In the genomic region with DNA sequence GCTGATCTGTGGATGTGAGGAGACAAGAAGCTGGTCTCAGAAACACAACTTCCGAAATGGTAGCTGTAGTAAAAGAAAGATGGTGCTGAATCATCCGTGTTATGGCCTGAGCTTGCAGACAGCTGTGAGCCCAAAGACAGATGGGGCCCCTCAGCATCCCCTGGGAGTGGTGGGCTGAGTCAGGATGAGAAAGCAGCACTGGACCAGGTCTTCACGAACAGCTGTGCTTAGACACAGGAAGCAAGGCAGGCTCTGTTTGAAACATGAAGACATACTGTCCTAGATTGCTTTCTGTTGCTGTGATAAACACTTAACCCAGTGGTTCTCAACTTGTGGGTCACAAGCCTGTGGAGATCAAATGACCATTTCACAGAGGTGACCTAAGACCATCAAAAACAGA, we compare ENCODE assay signal across 9 mouse cellular contexts. TPM values are rescaled to one million over a fixed set of nuclear protein-coding genes. Genes with fewer than 3 reads are reported as not detected.
DNase-seq lines count a peak whose midpoint lies in the region; ATAC-seq lines count a peak whose summit lies in the region.
"Had no signal": no experiment of that assay in that cellular context is flagged by ENCODE, and none has a peak within 500 bp of the region (broad histone marks: within the 10 kb centered on the region; RNA-seq: fewer than 3 reads in every experiment).

No protein-coding gene starts in this region.

- peaks cover 10% of the 10 kb centered on the region; the same call in 1 of the 2 replicates for H3K4me1 ChIP-seq in limb, embryonic 12.5 days (replicated peaks)
- H3K4me1 ChIP-seq in limb, embryonic 10.5 days: peaks cover 34% of the 10 kb centered on the region
- peaks cover 15% of the 10 kb centered on the region for H3K4me1 ChIP-seq in stomach, embryonic 16.5 days (ENCODE audit: control insufficient read depth, insufficient read depth, low read length)
- 0 out of 2 replicates have a peak, but pooled peaks cover 3% of the 10 kb centered on the region for H3K4me1 ChIP-seq in midbrain, embryonic 10.5 days

- no peak for DNase-seq in limb, embryonic 10.5 days (ENCODE audit: low spot score)
- peak; percentile 74 to 80 for DNase-seq in heart, postnatal 10 days
- DNase-seq in midbrain, embryonic 10.5 days (ENCODE audit: low spot score): no peak
- DNase-seq in cerebellum, postnatal 25 days: no peak
- no peak for DNase-seq in adrenal gland, adult 18-20 months (ENCODE audit: low spot score in 2 of 2)

- no peaks in the 10 kb centered on the region for H3K27me3 ChIP-seq in limb, embryonic 12.5 days
- no peaks in the 10 kb centered on the region for H3K27me3 ChIP-seq in limb, embryonic 10.5 days (ENCODE audit: low read depth, poor library complexity, severe bottlenecking)
- H3K27me3 ChIP-seq in stomach, embryonic 16.5 days (ENCODE audit: control insufficient read depth, insufficient read depth, low read length): no peaks in the 10 kb centered on the region
- no peaks in the 10 kb centered on the region for H3K27me3 ChIP-seq in midbrain, embryonic 10.5 days (ENCODE audit: low read depth, poor library complexity, severe bottlenecking)

- H3K4me3 ChIP-seq in limb, embryonic 12.5 days (replicated peaks): no peak overlapping the region
- no peak overlapping the region for H3K4me3 ChIP-seq in limb, embryonic 10.5 days
- H3K4me3 ChIP-seq in stomach, embryonic 16.5 days (replicated peaks; ENCODE audit: low read length): no peak overlapping the region
- no peak overlapping the region for H3K4me3 ChIP-seq in midbrain, embryonic 10.5 days

- H3K27ac ChIP-seq in limb, embryonic 12.5 days: no peak overlapping the region
- H3K27ac ChIP-seq in limb, embryonic 10.5 days: no peak overlapping the region
- H3K27ac ChIP-seq in stomach, embryonic 16.5 days (ENCODE audit: low read length): no peak overlapping the region
- no peak overlapping the region for H3K27ac ChIP-seq in midbrain, embryonic 10.5 days (replicated peaks)

- H3K9me3 ChIP-seq in limb, embryonic 12.5 days: no peaks in the 10 kb centered on the region
- no peaks in the 10 kb centered on the region for H3K9me3 ChIP-seq in limb, embryonic 10.5 days (replicated peaks)
- H3K9me3 ChIP-seq in stomach, embryonic 16.5 days (replicated peaks; ENCODE audit: control insufficient read depth, low read length): no peaks in the 10 kb centered on the region
- no peaks in the 10 kb centered on the region for H3K9me3 ChIP-seq in midbrain, embryonic 10.5 days (replicated peaks)

- intact Hi-C loops in heart, postnatal 10 days (cut with DNase I): no loop called here

- WGBS in limb, embryonic 12.5 days: 70% methylated on average over 3 of the region's 3 CpGs
- 79% methylated on average over 3 of the region's 3 CpGs for WGBS in limb, embryonic 10.5 days
- WGBS in stomach, embryonic 16.5 days: 56% methylated on average over 3 of the region's 3 CpGs
- 81% methylated on average over 3 of the region's 3 CpGs for WGBS in midbrain, embryonic 10.5 days

- H3K9ac ChIP-seq in limb, embryonic 12.5 days (replicated peaks): no peak overlapping the region
- no peak overlapping the region for H3K9ac ChIP-seq in stomach, embryonic 16.5 days (ENCODE audit: low read length)

- peak; percentile 52; the same call in 1 of the 2 replicates for ATAC-seq in limb, embryonic 12.5 days (ENCODE audit: insufficient number of reproducible peaks, insufficient read depth, low FRiP score, low TSS enrichment, low read depth)
- peak; percentile 75 for ATAC-seq in erythroblast, adult 5-6 weeks (replicated peaks; ENCODE audit: low FRiP score, poor library complexity, severe bottlenecking)
- ATAC-seq in stomach, embryonic 16.5 days (ENCODE audit: insufficient read depth, low FRiP score): peak; percentile 53; the same call in 1 of the 2 replicates
- ATAC-seq: forebrain, embryonic 16.5 days had no signal

- H3K36me3 ChIP-seq in limb, embryonic 12.5 days: no peaks in the 10 kb centered on the region
- no peaks in the 10 kb centered on the region for H3K36me3 ChIP-seq in limb, embryonic 10.5 days
- H3K36me3 ChIP-seq in stomach, embryonic 16.5 days (ENCODE audit: control insufficient read depth, insufficient read depth, low read length): no peaks in the 10 kb centered on the region
- H3K36me3 ChIP-seq in midbrain, embryonic 10.5 days: no peaks in the 10 kb centered on the region

- no peak overlapping the region for H3K4me2 ChIP-seq in limb, embryonic 12.5 days
- H3K4me2 ChIP-seq in stomach, embryonic 16.5 days (ENCODE audit: low read depth, low read length): no peak overlapping the region

RNA-seq across cellular contexts. Expression of a gene that starts 49.6 kb away (rescaled TPM):
- 21.3 and 23.1 TPM in 2 replicates for polyA plus RNA-seq in limb, embryonic 12.5 days (2016; fragmentation: Nextera tagmentation; extraction: Ambion mirVana)
- polyA plus RNA-seq in limb, embryonic 10.5 days (2016; fragmentation: Nextera tagmentation; extraction: Ambion mirVana): 17.3 and 18.6 TPM in 2 replicates
- 401 and 415 TPM in 2 replicates for total RNA-seq in erythroblast, adult 5-6 weeks (2015; ENCODE audit: low replicate concordance)
- 648 and 695 TPM in 2 replicates for total RNA-seq in erythroblast, adult 5-6 weeks (2017; ENCODE audit: low replicate concordance)
- 10 to 100 TPM; 16.8 to 19.3 TPM for total RNA-seq in heart, postnatal 10 days (2021)
- polyA plus RNA-seq in stomach, embryonic 16.5 days (2015; fragmentation: Nextera tagmentation; extraction: Ambion mirVana): 18.1 and 18.3 TPM in 2 replicates
- polyA plus RNA-seq in midbrain, embryonic 10.5 days (2016; fragmentation: Nextera tagmentation; extraction: Ambion mirVana): 14.8 and 15.3 TPM in 2 replicates
- total RNA-seq in adrenal gland, adult 18-20 months (2021): 10 to 100 TPM; 10.6 to 27.8 TPM

Comparison
In these comparisons a context has a peak if more than half of its experiments do, and no peak if none do; other contexts are left out.
1. DNase-seq: peak in heart, postnatal 10 days (2 of 2); none in limb, embryonic 10.5 days (single experiment), midbrain, embryonic 10.5 days (single experiment), cerebellum, postnatal 25 days (0 of 2) and adrenal gland, adult 18-20 months (0 of 2).
2. Peak in every context shown above with its lines, with median percentiles within 50 percentile points of each other: ATAC-seq.